Mouse (Mus musculus): Measurements from ENCODE around the gene Gm13278.
"Not testable (repeated sequence)": the region's sequence is repeated elsewhere in the genome, so short reads cannot be mapped to it uniquely, and the experiment has no call there.

- TF ChIP-seq CTCF (IDR thresholded peaks at IDR 0.05; ENCODE audit: borderline replicate concordance, insufficient read depth, low read depth, low read length); POLR2A (IDR thresholded peaks at IDR 0.05; ENCODE audit: borderline replicate concordance, insufficient read depth, low read length): not testable (repeated sequence)
Observed at GRCm38 (mm10) chr4:88805761-88806160, 14.4 kb downstream of the Gm13278 start.
